Mouse (Mus musculus): ENCODE measurements at regions not wholly inside any gene's neighbourhood (a gene's known extent, or its start where the extent isn't known, plus 50 kb on each side); places are given as distances from the start of the nearest gene placed in this dataset.

- no peak for DNase-seq (ENCODE audit: low spot score in 2 of 2)
Observed at GRCm38 (mm10) chr1:39047316-39047715, 61.9 kb downstream of the Pdcl3 start.

- no peak for DNase-seq (ENCODE audit: low spot score in 2 of 2)
Observed at GRCm38 (mm10) chr1:39057304-39057703, 71.9 kb downstream of the Pdcl3 start.

- no peak for DNase-seq (ENCODE audit: low spot score in 2 of 2)
Observed at GRCm38 (mm10) chr1:39062509-39062908, 77.1 kb downstream of the Pdcl3 start.

- no peak for DNase-seq (ENCODE audit: low spot score in 2 of 2)
Observed at GRCm38 (mm10) chr1:39063666-39064385, 78.4 kb downstream of the Pdcl3 start.

- no peak for DNase-seq (ENCODE audit: low spot score in 2 of 2)
Observed at GRCm38 (mm10) chr1:39064781-39065180, 79.4 kb downstream of the Pdcl3 start.

- DNase-seq (ENCODE audit: low spot score in 2 of 2), result no peak
Observed at GRCm38 (mm10) chr1:39067901-39068300, 82.5 kb downstream of the Pdcl3 start.

- no peak for DNase-seq (ENCODE audit: low spot score in 2 of 2)
Observed at GRCm38 (mm10) chr1:39069086-39069655, 83.8 kb downstream of the Pdcl3 start.

- no peak for DNase-seq (ENCODE audit: low spot score in 2 of 2)
Observed at GRCm38 (mm10) chr1:39069676-39070075, 84.3 kb downstream of the Pdcl3 start.

GRCm38 (mm10) chr1:39075966-39076365 lies 90.6 kb downstream of the Pdcl3 start:
- DNase-seq (ENCODE audit: low spot score in 2 of 2), result no peak

GRCm38 (mm10) chr1:39078584-39079315 lies 93.3 kb downstream of the Pdcl3 start:
- no peak for DNase-seq (ENCODE audit: low spot score in 2 of 2)

GRCm38 (mm10) chr1:39083911-39084826 lies 98.8 kb downstream of the Pdcl3 start:
- no peak for DNase-seq (ENCODE audit: low spot score in 2 of 2)

GRCm38 (mm10) chr1:39086273-39086672 lies 100.9 kb downstream of the Pdcl3 start:
- no peak for DNase-seq (ENCODE audit: low spot score in 2 of 2)

- DNase-seq (ENCODE audit: low spot score in 2 of 2), result no peak
Observed at GRCm38 (mm10) chr1:39089875-39090274, 103.7 kb upstream of the Npas2 start.

GRCm38 (mm10) chr1:39091121-39091520 lies 102.4 kb upstream of the Npas2 start:
- DNase-seq (ENCODE audit: low spot score in 2 of 2), result no peak

GRCm38 (mm10) chr1:39091638-39092037 lies 101.9 kb upstream of the Npas2 start:
- no peak for DNase-seq (ENCODE audit: low spot score in 2 of 2)

GRCm38 (mm10) chr1:39093291-39093690 lies 100.2 kb upstream of the Npas2 start:
- DNase-seq (ENCODE audit: low spot score in 2 of 2), result no peak

GRCm38 (mm10) chr1:39094001-39094400 lies 99.5 kb upstream of the Npas2 start:
- DNase-seq (ENCODE audit: low spot score in 2 of 2), result no peak

- no peak for DNase-seq (ENCODE audit: low spot score in 2 of 2)
Observed at GRCm38 (mm10) chr1:39095901-39096300, 97.6 kb upstream of the Npas2 start.

GRCm38 (mm10) chr1:39096726-39097125 lies 96.8 kb upstream of the Npas2 start:
- DNase-seq (ENCODE audit: low spot score in 2 of 2), result no peak

- DNase-seq (ENCODE audit: low spot score in 2 of 2), result no peak
Observed at GRCm38 (mm10) chr1:39097499-39097898, 96.0 kb upstream of the Npas2 start.

- DNase-seq (ENCODE audit: low spot score in 2 of 2), result no peak
Observed at GRCm38 (mm10) chr1:39098154-39098553, 95.4 kb upstream of the Npas2 start.
